Mouse (Mus musculus) embryo, embryonic 11 days (tissue): Measurements from ENCODE around the gene Vwf.

Experiments
- DNase-seq: peaks from one replicate; pipeline ENCODE4 v3.0.0-alpha.2; 2015

The Vwf gene

GRCm38 (mm10) chr6:125648964-125649363 lies 102.4 kb downstream of the Vwf start:
- DNase-seq, result no peak

GRCm38 (mm10) chr6:125651335-125651734 lies 104.8 kb downstream of the Vwf start:
- DNase-seq, result no peak

- no peak for DNase-seq
Measured at GRCm38 (mm10) chr6:125653416-125653815, 106.8 kb downstream of the Vwf start.

GRCm38 (mm10) chr6:125656921-125657320 lies 110.3 kb downstream of the Vwf start:
- no peak for DNase-seq

- DNase-seq, result no peak
Measured at GRCm38 (mm10) chr6:125657966-125658365, 111.4 kb downstream of the Vwf start.

GRCm38 (mm10) chr6:125661106-125661877 lies 114.7 kb downstream of the Vwf start:
- DNase-seq, result peak; percentile 86

- DNase-seq, result no peak
Measured at GRCm38 (mm10) chr6:125663906-125664305, 117.3 kb downstream of the Vwf start.

- DNase-seq, result no peak
Measured at GRCm38 (mm10) chr6:125671835-125672234, 125.3 kb downstream of the Vwf start.

GRCm38 (mm10) chr6:125678492-125678891 lies 131.9 kb downstream of the Vwf start:
- DNase-seq, result no peak

- DNase-seq, result no peak
Measured at GRCm38 (mm10) chr6:125680613-125681012, 134.0 kb downstream of the Vwf start.

GRCm38 (mm10) chr6:125685420-125685819 lies 138.8 kb downstream of the Vwf start:
- no peak for DNase-seq

GRCm38 (mm10) chr6:125687986-125688385 lies 141.4 kb downstream of the Vwf start:
- DNase-seq, result no peak

GRCm38 (mm10) chr6:125690057-125690703 lies 143.6 kb downstream of the Vwf start, which contains the start of gene Ano2:
Gene Ano2 (plus strand): TSS chr6:125690419.
- peak; percentile 38 for DNase-seq

- DNase-seq, result no peak
Measured at GRCm38 (mm10) chr6:125701146-125701545, 154.6 kb downstream of the Vwf start.

GRCm38 (mm10) chr6:125711261-125711660 lies 164.7 kb downstream of the Vwf start:
- no peak for DNase-seq

- no peak for DNase-seq
Measured at GRCm38 (mm10) chr6:125726408-125726807, 179.8 kb downstream of the Vwf start.

GRCm38 (mm10) chr6:125727484-125727911 lies 180.9 kb downstream of the Vwf start:
- DNase-seq, result no peak

- DNase-seq, result no peak
Measured at GRCm38 (mm10) chr6:125729471-125729870, 182.9 kb downstream of the Vwf start.

GRCm38 (mm10) chr6:125729986-125730535 lies 183.5 kb downstream of the Vwf start:
- DNase-seq, result no peak
